Mouse (Mus musculus) stomach, embryonic 15.5 days (tissue): ENCODE measurements around the gene Cyth3. TPM values are rescaled to one million over a fixed set of nuclear protein-coding genes. Genes with fewer than 3 reads are reported as not detected.

ENCODE experiments used
- ATAC-seq: fragments of 200-750 bp; cut with Nextera tagmentation; 2 replicates; pipeline ENCODE4 v1.8.0; 2017; ENCODE audit warnings: low read depth, moderate number of reproducible peaks, moderate TSS enrichment; ENCODE audit not compliant: insufficient read depth, low FRiP score
- H3K27ac ChIP-seq: fragments of 300-500 bp; sonication (generic); 2 replicates; pipeline ENCODE4 v1.5.1; 2015; ENCODE audit warnings: mild to moderate bottlenecking, inconsistent platforms
- H3K27me3 ChIP-seq: fragments of 300-500 bp; sonication (generic); replicated peaks from 2 replicates; pipeline ENCODE4 v1.6.1; 2015; ENCODE audit warnings: inconsistent platforms
- H3K36me3 ChIP-seq: fragments of 300-500 bp; sonication (generic); 2 replicates; pipeline ENCODE4 v1.6.1; 2015; ENCODE audit warnings: inconsistent platforms
- H3K4me1 ChIP-seq: fragments of 300-500 bp; sonication (generic); 2 replicates; pipeline ENCODE4 v1.6.1; 2015; ENCODE audit warnings: inconsistent platforms
- H3K4me2 ChIP-seq: fragments of 300-500 bp; sonication (generic); 2 replicates; pipeline ENCODE4 v1.6.1; 2015; ENCODE audit warnings: mild to moderate bottlenecking, inconsistent platforms
- H3K4me3 ChIP-seq: fragments of 300-500 bp; sonication (generic); replicated peaks from 2 replicates; pipeline ENCODE4 v1.5.1; 2015; ENCODE audit warnings: inconsistent platforms
- H3K9ac ChIP-seq: fragments of 300-500 bp; sonication (generic); 2 replicates; pipeline ENCODE4 v1.6.1; 2015; ENCODE audit warnings: inconsistent platforms
- H3K9me3 ChIP-seq: fragments of 300-500 bp; sonication (generic); 2 replicates; pipeline ENCODE4 v1.6.1; 2016; ENCODE audit warnings: inconsistent platforms
- WGBS: fragments of 180-500 bp; shearing (Covaris S2); methylation state at CpG from one replicate; pipeline ENCODE4 v1.1.7; 2015; 5-methylcytosine and 5-hydroxymethylcytosine counted together
- polyA plus RNA-seq: library from polyadenylated mRNA; unstranded; fragments of >200 nt; fragmentation: Nextera tagmentation; extraction: Ambion mirVana; gene quantifications from 2 replicates; pipeline ENCODE4 v1.2.1, GENCODE M21; 2015

The Cyth3 gene
- polyA plus RNA-seq, 1 experiment from 2014 or later: 53.9 TPM

DNA sequence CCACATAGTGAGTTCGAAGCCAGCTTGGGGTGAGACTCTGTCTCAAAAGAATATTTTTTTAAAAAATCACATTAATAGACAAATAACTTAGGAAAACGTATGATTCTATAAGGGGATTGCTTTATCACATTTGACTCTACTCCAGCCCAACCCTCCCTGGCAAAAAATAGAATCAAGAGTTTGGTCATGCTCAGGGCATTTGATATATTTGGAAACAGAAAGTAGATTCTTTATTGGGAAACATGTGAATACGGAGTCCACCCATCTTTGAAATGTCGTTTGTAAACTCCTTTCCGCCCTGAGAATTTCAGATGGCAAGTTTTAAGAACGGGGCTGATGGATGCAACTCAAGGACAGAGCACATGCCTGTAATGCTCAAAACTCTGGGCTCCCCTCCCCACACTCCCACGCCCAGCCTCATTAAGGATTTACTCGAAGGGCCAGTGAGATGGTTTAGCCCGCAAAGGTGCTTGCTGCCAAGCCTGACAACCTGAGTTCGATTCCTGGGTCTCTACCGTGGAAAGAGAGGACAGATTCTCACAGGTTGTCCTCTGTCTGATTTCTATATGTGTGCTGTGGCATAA lies 28.6 kb upstream of the Cyth3 start:
- WGBS: 77% methylated on average over 11 of the region's 11 CpGs
- Histone ChIP-seq H3K4me1 (peaks cover 6% of the 10 kb centered on the region; the same call in 1 of the 2 replicates), H3K4me3 (no peak overlapping the region), H3K4me2 (no peak overlapping the region), H3K27me3 (no peaks in the 10 kb centered on the region), H3K9me3 (no peaks in the 10 kb centered on the region), H3K36me3 (no peaks in the 10 kb centered on the region), H3K27ac (no peak overlapping the region), H3K9ac (no peak overlapping the region)
- ATAC-seq: no peak

DNA sequence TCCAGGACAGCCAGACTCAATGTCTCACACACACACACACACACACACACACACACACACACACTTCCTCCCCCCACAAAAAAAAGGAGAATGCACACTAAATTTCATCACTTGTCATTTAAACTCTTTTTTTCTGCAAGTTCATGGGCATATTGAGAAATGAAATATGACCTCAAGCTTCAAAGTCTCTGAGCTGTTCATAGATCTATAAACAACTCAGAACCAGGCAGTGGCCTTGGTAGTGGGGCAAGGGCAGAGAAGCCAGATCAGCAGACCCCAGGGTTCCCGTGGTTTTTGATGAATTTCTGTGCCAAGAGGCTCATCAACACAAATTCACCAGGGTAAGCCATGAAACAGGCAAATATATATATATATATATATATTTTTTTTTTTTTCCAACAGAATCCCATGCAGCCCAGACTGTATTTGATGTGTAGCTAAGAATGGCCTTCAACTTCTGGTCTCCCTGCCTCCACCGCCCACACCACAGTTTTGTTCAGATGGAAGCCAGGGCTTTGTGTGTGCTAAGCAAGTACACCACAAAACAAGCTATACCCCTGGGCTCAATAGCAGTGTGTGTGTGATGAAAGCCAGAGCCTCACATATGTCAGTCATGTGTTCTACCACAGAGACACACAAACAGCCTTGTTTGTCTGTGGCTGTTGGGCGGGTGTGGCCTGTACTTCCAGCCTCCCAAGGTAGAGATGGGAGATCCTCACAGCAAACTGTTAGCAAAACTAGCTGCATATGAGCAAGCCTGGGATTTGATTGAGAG lies 27.8 kb upstream of the Cyth3 start:
- no peak overlapping the region for H3K9ac ChIP-seq
- H3K36me3 ChIP-seq: no peaks in the 10 kb centered on the region
- no peaks in the 10 kb centered on the region for H3K9me3 ChIP-seq
- H3K4me1 ChIP-seq: no peaks in the 10 kb centered on the region
- H3K27ac ChIP-seq: no peak overlapping the region
- no peak overlapping the region for H3K4me2 ChIP-seq
- 72% methylated on average over 3 of the region's 3 CpGs for WGBS
- no peak for ATAC-seq
- no peaks in the 10 kb centered on the region for H3K27me3 ChIP-seq
- H3K4me3 ChIP-seq: no peak overlapping the region

DNA sequence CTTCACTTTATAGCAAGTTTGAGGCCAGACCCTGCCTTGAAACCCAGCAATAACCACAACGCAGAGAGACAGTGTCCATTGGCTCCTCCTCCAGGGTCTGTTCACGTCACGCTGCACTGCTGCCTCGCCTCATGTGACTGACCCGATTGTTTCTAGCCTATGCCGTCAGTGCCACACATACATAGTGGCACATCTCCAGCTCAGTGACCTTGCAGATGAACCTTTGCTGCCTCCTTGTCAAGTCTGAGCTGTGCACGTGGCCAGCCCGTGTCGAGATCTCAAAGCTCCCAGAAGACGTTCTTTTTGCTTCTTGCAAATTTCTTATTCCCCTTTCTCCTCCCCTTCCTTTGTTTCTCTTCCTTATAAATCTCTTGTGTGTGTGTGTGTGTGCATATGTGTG lies 20.2 kb upstream of the Cyth3 start:
- H3K4me1 ChIP-seq: no peaks in the 10 kb centered on the region
- 63% methylated on average over 10 of the region's 10 CpGs for WGBS

DNA sequence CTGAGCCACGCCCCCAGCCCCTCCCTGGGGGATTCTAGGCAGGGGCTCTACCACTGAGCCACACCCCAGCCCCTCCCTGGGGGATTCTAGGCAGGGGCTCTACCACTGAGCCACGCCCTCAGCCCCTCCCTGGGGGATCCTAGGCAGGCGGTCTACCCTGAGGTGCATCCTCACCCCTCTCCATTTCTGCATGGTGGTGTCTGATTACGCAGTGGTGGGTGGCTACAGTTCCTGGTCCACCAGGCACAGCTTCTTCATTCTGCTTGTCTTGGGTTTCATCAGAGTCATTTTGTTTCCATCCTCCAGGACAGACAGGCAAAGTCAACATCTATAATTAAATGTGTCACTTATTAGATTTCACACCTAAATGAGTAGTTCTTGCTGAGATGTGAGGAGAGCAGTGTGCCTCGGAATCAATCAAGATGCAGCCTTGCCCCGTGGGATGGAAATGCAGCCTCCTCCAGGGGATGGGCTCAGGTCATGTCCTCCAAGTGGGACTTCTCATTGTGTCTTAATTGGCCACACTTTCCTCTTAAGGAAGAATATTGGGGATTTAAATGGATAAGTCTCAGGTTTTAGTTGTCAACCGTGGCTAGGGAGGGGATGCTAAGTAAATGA lies 18.0 kb upstream of the Cyth3 start:
- Histone ChIP-seq H3K4me3 (no peak overlapping the region), H3K4me1 (no peaks in the 10 kb centered on the region), H3K4me2 (no peak overlapping the region), H3K27me3 (no peaks in the 10 kb centered on the region), H3K36me3 (no peaks in the 10 kb centered on the region), H3K27ac (no peak overlapping the region), H3K9ac (no peak overlapping the region), H3K9me3 (no peaks in the 10 kb centered on the region)
- ATAC-seq: no peak
- 71% methylated on average over 7 of the region's 7 CpGs for WGBS

More for the DNA sequence above, 20.2 kb upstream of the Cyth3 start:
- H3K9me3 ChIP-seq: no peaks in the 10 kb centered on the region
- H3K4me3 ChIP-seq: no peak overlapping the region
- no peaks in the 10 kb centered on the region for H3K36me3 ChIP-seq
- no peak overlapping the region for H3K9ac ChIP-seq
- no peak overlapping the region for H3K4me2 ChIP-seq
- no peaks in the 10 kb centered on the region for H3K27me3 ChIP-seq
- H3K27ac ChIP-seq: no peak overlapping the region
- ATAC-seq: no peak

DNA sequence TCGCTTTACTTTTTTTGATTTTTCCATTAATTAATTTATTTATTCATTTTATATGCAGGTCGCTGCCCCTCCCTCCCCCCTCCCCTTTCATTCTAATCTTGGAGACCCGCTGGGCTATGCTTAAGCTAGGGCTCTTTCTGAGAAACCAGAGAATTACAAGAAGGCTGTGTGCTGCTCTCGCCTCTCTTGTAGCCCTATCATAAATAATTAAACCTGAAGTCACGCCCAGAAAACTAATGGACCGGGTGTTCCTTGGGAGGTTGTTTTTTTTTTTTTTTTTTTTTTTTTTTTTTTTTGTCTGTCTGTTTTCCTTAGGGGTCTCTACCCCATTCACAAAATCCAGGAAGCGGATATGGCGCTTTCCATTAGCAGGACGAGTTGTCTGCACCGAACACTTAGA lies 15.5 kb upstream of the Cyth3 start:
- no peaks in the 10 kb centered on the region for H3K4me1 ChIP-seq
- no peak for ATAC-seq
- H3K27me3 ChIP-seq: no peaks in the 10 kb centered on the region
- no peak overlapping the region for H3K4me3 ChIP-seq
- no peaks in the 10 kb centered on the region for H3K9me3 ChIP-seq
- WGBS: 83% methylated on average over 10 of the region's 10 CpGs
- no peak overlapping the region for H3K4me2 ChIP-seq
- H3K36me3 ChIP-seq: no peaks in the 10 kb centered on the region
- no peak overlapping the region for H3K27ac ChIP-seq
- H3K9ac ChIP-seq: no peak overlapping the region

DNA sequence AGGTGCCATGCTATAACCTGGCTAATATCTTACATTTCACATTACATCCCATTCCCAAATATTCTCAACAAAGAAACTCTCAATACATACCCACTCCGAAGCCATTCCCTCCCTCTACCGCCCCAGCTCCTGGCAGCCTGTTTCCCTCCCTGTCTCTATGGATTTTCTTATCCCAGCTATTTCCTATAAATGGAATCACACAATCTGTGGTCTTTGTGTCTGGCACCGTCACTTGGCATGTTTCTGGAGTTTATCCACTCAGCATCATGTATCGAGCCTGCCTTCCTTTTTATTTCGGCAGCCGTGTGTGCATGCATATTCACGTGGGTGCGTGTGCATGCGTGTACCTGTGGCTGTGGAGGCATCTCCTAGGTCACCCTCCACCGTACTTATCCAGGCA lies 14.1 kb upstream of the Cyth3 start:
- H3K9me3 ChIP-seq: no peaks in the 10 kb centered on the region
- H3K9ac ChIP-seq: no peak overlapping the region
- H3K4me3 ChIP-seq: no peak overlapping the region
- no peaks in the 10 kb centered on the region for H3K4me1 ChIP-seq
- 86% methylated on average over 10 of the region's 10 CpGs for WGBS
- no peak overlapping the region for H3K4me2 ChIP-seq
- no peaks in the 10 kb centered on the region for H3K27me3 ChIP-seq
- ATAC-seq: no peak
- no peak overlapping the region for H3K27ac ChIP-seq
- no peaks in the 10 kb centered on the region for H3K36me3 ChIP-seq

DNA sequence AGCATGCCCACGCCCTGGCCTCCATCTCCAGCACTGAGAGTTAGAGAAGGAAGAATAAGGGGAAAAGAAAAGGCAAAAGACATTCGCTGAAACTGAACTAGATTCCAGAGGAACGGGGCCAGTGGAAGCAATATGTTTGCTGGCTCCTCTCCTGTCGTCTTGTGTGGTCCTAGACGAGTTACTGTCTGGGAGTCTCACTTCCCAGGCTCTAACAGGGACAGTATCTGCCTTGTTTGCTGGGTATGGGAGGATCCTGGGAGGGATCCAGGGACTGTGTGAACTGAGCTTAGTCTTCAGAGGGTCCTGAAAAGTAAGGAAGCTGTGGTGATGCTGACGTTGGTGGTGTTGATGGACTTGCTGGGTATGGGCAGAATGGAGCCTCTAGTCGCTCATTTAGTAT lies 10.3 kb upstream of the Cyth3 start:
- H3K27ac ChIP-seq: no peak overlapping the region
- no peak overlapping the region for H3K4me3 ChIP-seq
- no peak overlapping the region for H3K4me2 ChIP-seq
- H3K9ac ChIP-seq: no peak overlapping the region
- H3K27me3 ChIP-seq: no peaks in the 10 kb centered on the region
- no peaks in the 10 kb centered on the region for H3K4me1 ChIP-seq
- H3K36me3 ChIP-seq: no peaks in the 10 kb centered on the region
- H3K9me3 ChIP-seq: no peaks in the 10 kb centered on the region
- WGBS: 57% methylated on average over 7 of the region's 7 CpGs
- no peak for ATAC-seq

DNA sequence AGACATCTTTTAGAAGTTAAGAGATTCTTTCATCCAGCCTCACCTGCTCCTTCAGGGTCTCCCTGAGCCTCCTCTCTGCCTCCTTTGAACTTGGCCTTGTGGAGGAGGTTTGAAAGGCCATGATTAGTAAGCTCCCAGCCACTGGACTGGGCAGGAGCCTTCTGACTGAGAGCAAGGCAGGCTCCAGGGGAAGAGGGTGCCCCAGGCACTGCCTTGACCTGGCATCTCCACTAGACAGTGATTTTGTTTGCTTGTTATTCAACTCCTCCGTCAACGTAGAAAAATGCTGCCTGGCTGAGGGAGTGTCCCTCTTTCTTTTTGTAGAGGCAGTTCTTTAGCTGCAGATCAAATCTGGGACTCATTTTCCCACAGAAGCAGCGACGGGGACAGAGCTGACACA lies 9.0 kb upstream of the Cyth3 start:
- no peak for ATAC-seq
- Histone ChIP-seq H3K4me3 (no peak overlapping the region), H3K27ac (no peak overlapping the region), H3K4me2 (no peak overlapping the region), H3K27me3 (no peaks in the 10 kb centered on the region), H3K36me3 (no peaks in the 10 kb centered on the region), H3K9me3 (no peaks in the 10 kb centered on the region), H3K4me1 (no peaks in the 10 kb centered on the region), H3K9ac (no peak overlapping the region)
- 52% methylated on average over 4 of the region's 4 CpGs for WGBS

DNA sequence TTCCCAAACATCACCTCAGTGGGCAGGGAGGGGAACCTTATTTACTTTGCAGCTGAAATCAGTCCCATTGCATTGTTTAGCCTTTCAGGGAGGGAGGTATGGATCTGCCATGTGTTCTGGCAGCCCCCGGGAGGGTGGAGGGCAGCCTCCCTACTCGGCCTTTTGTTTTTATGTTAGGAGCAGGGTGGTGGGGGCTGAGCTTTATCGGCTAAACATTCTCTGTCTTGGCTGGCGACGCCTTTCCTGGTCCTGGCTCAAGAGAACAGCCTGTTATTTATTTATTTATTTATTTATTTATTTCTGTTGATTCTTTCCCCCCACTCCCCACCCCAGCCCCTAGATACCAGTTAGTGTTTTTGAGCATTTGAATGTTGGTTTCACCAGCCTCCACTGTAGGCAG lies 7.7 kb upstream of the Cyth3 start:
- no peak overlapping the region for H3K27ac ChIP-seq
- peaks cover 6% of the 10 kb centered on the region; the same call in 1 of the 2 replicates for H3K4me1 ChIP-seq
- H3K4me2 ChIP-seq: no peak overlapping the region
- H3K27me3 ChIP-seq: no peaks in the 10 kb centered on the region
- no peak overlapping the region for H3K4me3 ChIP-seq
- no peaks in the 10 kb centered on the region for H3K9me3 ChIP-seq
- H3K36me3 ChIP-seq: no peaks in the 10 kb centered on the region
- no peak overlapping the region for H3K9ac ChIP-seq
- WGBS: 55% methylated on average over 5 of the region's 5 CpGs
- ATAC-seq: no peak

DNA sequence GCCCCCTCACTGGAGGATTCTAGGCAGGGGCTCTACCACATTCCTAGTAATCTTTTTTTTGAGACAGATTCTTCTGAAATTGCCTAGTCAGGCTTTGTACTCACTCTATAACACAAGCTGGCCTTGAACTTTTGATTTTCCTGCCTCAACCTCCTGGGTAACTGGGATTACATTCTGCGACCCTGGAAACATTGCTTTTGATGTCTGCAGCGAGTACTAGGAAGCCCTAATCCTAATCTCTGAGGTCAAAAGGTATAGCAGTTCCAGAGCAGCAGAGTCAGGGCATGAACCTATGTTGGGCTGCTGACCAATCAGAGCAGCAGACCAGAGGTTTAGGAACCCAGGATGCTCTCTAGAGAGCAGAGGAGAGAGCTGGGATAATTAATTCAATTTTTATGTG lies 6.9 kb upstream of the Cyth3 start:
- no peak overlapping the region for H3K4me2 ChIP-seq
- H3K9me3 ChIP-seq: no peaks in the 10 kb centered on the region
- no peak overlapping the region for H3K27ac ChIP-seq
- no peak overlapping the region for H3K9ac ChIP-seq
- H3K4me1 ChIP-seq: peaks cover 6% of the 10 kb centered on the region; the same call in 1 of the 2 replicates
- no peak overlapping the region for H3K4me3 ChIP-seq
- ATAC-seq: no peak
- H3K36me3 ChIP-seq: no peaks in the 10 kb centered on the region
- 81% methylated on average over 2 of the region's 2 CpGs for WGBS
- H3K27me3 ChIP-seq: no peaks in the 10 kb centered on the region

DNA sequence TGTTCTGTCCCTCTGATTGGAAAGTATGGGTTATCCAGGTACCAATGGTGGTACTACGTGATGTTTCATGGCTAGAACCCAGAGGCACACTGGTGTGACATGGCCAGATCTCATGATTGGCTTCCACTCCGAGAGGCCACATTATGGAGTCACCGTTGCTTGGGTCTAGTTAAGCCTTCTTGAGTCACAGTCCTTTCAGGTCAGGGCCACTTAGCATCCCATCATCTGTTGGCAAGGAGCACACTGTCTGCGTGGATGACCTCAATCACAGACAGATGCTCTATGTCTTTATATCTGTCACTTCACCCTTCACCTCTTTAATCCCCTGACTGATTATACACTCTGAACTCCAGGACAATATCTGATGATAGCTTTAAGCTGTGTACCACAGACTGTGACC lies 6.1 kb upstream of the Cyth3 start:
- Histone ChIP-seq H3K4me1 (peaks cover 8% of the 10 kb centered on the region), H3K27me3 (no peaks in the 10 kb centered on the region), H3K9me3 (no peaks in the 10 kb centered on the region), H3K4me2 (no peak overlapping the region), H3K36me3 (no peaks in the 10 kb centered on the region), H3K4me3 (no peak overlapping the region), H3K9ac (no peak overlapping the region), H3K27ac (no peak overlapping the region)
- ATAC-seq: no peak
- WGBS: 73% methylated on average over 4 of the region's 4 CpGs

DNA sequence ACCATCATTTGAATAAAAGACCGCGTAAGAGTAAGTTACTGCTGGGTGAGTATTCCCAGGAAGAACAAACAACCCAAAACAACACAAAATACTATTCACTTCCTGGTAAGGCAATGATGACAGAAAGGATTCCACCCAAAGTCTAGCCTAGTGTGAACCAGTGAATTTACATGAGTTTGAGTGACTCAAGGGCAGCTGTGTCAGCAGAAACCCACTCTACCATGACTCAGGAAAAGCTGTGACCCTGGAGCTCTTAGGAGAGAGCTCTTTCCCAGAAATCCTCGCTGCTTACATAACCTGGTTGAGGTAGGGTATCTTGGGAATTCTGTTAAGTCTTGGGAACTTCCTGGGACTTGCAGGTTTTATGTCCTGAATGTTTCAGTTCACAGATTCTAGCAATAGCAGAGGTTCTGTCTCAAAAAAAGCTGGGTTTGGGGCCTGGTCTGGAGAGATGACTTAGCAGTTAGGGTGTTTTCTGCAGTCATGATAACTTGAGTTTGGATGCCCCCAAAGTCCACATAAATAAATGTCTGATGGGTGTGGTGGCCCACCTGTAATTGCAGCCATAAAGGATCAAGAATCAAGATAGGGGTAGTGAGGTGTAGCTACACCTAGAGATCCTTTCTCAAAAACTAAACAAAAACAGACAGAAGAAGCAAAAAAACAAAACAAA lies 5.5 kb upstream of the Cyth3 start:
- Histone ChIP-seq H3K27ac (no peak overlapping the region), H3K27me3 (no peaks in the 10 kb centered on the region), H3K9me3 (no peaks in the 10 kb centered on the region), H3K4me2 (no peak overlapping the region), H3K36me3 (no peaks in the 10 kb centered on the region), H3K9ac (no peak overlapping the region), H3K4me1 (peaks cover 8% of the 10 kb centered on the region), H3K4me3 (no peak overlapping the region)
- ATAC-seq: no peak
- 87% methylated on average over 3 of the region's 3 CpGs for WGBS
